Mouse (Mus musculus) ES-Bruce4 (cell line): ENCODE results near the gene Sspo. TPM values are rescaled to one million over a fixed set of nuclear protein-coding genes. Genes with fewer than 3 reads are reported as not detected.
A peak's percentile ranks its signal among the peaks of the same experiment; 100 is the strongest.

ENCODE experiments used
- H3K27ac ChIP-seq: 2 replicates; pipeline ENCODE4 v1.5.1; 2012; ENCODE audit warnings: low read length, inconsistent platforms; ENCODE audit not compliant: insufficient read depth
- H3K27me3 ChIP-seq: 2 replicates; pipeline ENCODE4 v1.6.1; 2012; ENCODE audit warnings: mild to moderate bottlenecking, low read length, inconsistent platforms; ENCODE audit not compliant: control insufficient read depth, poor library complexity, insufficient read depth, severe bottlenecking
- H3K36me3 ChIP-seq: 2 replicates; pipeline ENCODE4 v1.6.1; 2012; ENCODE audit warnings: inconsistent platforms, mild to moderate bottlenecking, low read length, moderate library complexity; ENCODE audit not compliant: control insufficient read depth, poor library complexity, insufficient read depth, severe bottlenecking
- H3K4me1 ChIP-seq: one replicate; pipeline ENCODE4 v1.8.1; 2011; ENCODE audit warnings: low read length; ENCODE audit not compliant: control insufficient read depth, insufficient read depth
- H3K4me3 ChIP-seq: 2 replicates; pipeline ENCODE4 v1.5.1; 2011; ENCODE audit warnings: low read depth, mild to moderate bottlenecking, low read length
- H3K9ac ChIP-seq: 2 replicates; pipeline ENCODE4 v1.6.1; 2012; ENCODE audit warnings: low read depth, mild to moderate bottlenecking, inconsistent platforms; ENCODE audit not compliant: poor library complexity, severe bottlenecking
- H3K9me3 ChIP-seq: replicated peaks from 2 replicates; pipeline ENCODE4 v1.6.1; 2012; ENCODE audit warnings: mild to moderate bottlenecking, low read length, inconsistent platforms; ENCODE audit not compliant: control insufficient read depth, poor library complexity, insufficient read depth, severe bottlenecking
- CTCF ChIP-seq: IDR thresholded peaks from one replicate; pipeline ENCODE4 v1.8.1; 2011; ENCODE audit warnings: low read depth, low read length
- EP300 ChIP-seq: IDR thresholded peaks from 2 replicates; pipeline ENCODE4 v1.6.1; 2011; ENCODE audit warnings: low read depth, low read length; ENCODE audit not compliant: insufficient read depth
- POLR2A ChIP-seq: IDR thresholded peaks from one replicate; pipeline ENCODE4 v1.8.1; 2011; ENCODE audit warnings: low read length; ENCODE audit not compliant: insufficient read depth
- polyA plus RNA-seq: library from polyadenylated mRNA; stranded (reverse); fragments of >200 nt; gene quantifications from 2 replicates; pipeline ENCODE4 v1.2.4, GENCODE M21; 2011; ENCODE audit warnings: low read depth; ENCODE audit not compliant: missing spikeins, insufficient read depth, insufficient read length

Gene Sspo
- polyA plus RNA-seq, 1 experiment = 0.19 TPM

- H3K9ac ChIP-seq = peak within 1 kb of the TSS; percentile 64
- H3K36me3 ChIP-seq = no peaks in the 10 kb centered on the region
- H3K4me1 ChIP-seq = no peaks in the 10 kb centered on the region
- H3K27me3 ChIP-seq = no peaks in the 10 kb centered on the region; the same call in 1 of the 2 replicates
- no peak within 1 kb of the TSS for H3K27ac ChIP-seq
- H3K9me3 ChIP-seq = peaks cover 5% of the 10 kb centered on the region; the same call in 1 of the 2 replicates
- no peak for TF ChIP-seq CTCF
- no peak for TF ChIP-seq POLR2A
- no peak for TF ChIP-seq EP300
- H3K4me3 ChIP-seq = peak within 1 kb of the TSS; percentile 96
Measured at GRCm38 (mm10) chr6:48445181-48446101, 2.6 kb upstream of the Sspo start, which contains the start of gene Zfp467. Gene Zfp467 (minus strand): TSS chr6:48445825.

- H3K27me3 ChIP-seq = no peaks in the 10 kb centered on the region; the same call in 1 of the 2 replicates
- H3K27ac ChIP-seq = no peak overlapping the region
- peak overlapping the region; percentile 64 for H3K9ac ChIP-seq
- H3K4me1 ChIP-seq = no peaks in the 10 kb centered on the region
- peaks cover 5% of the 10 kb centered on the region; the same call in 1 of the 2 replicates for H3K9me3 ChIP-seq
- no peak for TF ChIP-seq CTCF
- TF ChIP-seq EP300 = no peak
- TF ChIP-seq POLR2A = no peak
- H3K36me3 ChIP-seq = no peaks in the 10 kb centered on the region
- no peak overlapping the region for H3K4me3 ChIP-seq
Measured at GRCm38 (mm10) chr6:48446256-48446655, 1.8 kb upstream of the Sspo start.

GRCm38 (mm10) chr6:48446896-48447295 lies 1.1 kb upstream of the Sspo start:
- H3K4me3 ChIP-seq = no peak overlapping the region
- TF ChIP-seq CTCF (no peak), EP300 (no peak), POLR2A (no peak)
- no peak overlapping the region for H3K27ac ChIP-seq
- H3K27me3 ChIP-seq = no peaks in the 10 kb centered on the region; the same call in 1 of the 2 replicates
- peaks cover 5% of the 10 kb centered on the region; the same call in 1 of the 2 replicates for H3K9me3 ChIP-seq
- no peaks in the 10 kb centered on the region for H3K36me3 ChIP-seq
- H3K4me1 ChIP-seq = no peaks in the 10 kb centered on the region
- H3K9ac ChIP-seq = no peak overlapping the region

GRCm38 (mm10) chr6:48448527-48448926 lies 498 bp downstream of the Sspo start:
- Histone ChIP-seq H3K27me3 (no peaks in the 10 kb centered on the region; the same call in 1 of the 2 replicates), H3K9me3 (no peaks in the 10 kb centered on the region), H3K4me1 (no peaks in the 10 kb centered on the region), H3K36me3 (no peaks in the 10 kb centered on the region), H3K4me3 (no peak overlapping the region), H3K9ac (no peak overlapping the region), H3K27ac (no peak overlapping the region)
- TF ChIP-seq EP300 (no peak), POLR2A (no peak)

GRCm38 (mm10) chr6:48452151-48452550 lies 4.1 kb downstream of the Sspo start:
- TF ChIP-seq POLR2A = no peak
- TF ChIP-seq CTCF = no peak
- Histone ChIP-seq H3K4me1 (no peaks in the 10 kb centered on the region), H3K9ac (no peak overlapping the region), H3K36me3 (no peaks in the 10 kb centered on the region), H3K27me3 (no peaks in the 10 kb centered on the region), H3K4me3 (no peak overlapping the region), H3K9me3 (no peaks in the 10 kb centered on the region), H3K27ac (no peak overlapping the region)

- no peaks in the 10 kb centered on the region for H3K27me3 ChIP-seq
- no peak for TF ChIP-seq CTCF
- no peak for TF ChIP-seq POLR2A
- TF ChIP-seq EP300 = no peak
- H3K4me1 ChIP-seq = no peaks in the 10 kb centered on the region
- no peak overlapping the region for H3K9ac ChIP-seq
- no peak overlapping the region for H3K4me3 ChIP-seq
- H3K36me3 ChIP-seq = no peaks in the 10 kb centered on the region
- no peak overlapping the region for H3K27ac ChIP-seq
- no peaks in the 10 kb centered on the region for H3K9me3 ChIP-seq
Measured at GRCm38 (mm10) chr6:48452771-48453170, 4.7 kb downstream of the Sspo start.
